Mouse (Mus musculus) gastrocnemius, postnatal 10 days (tissue): ENCODE data around the gene Mrgprg. TPM values are rescaled to one million over a fixed set of nuclear protein-coding genes. Genes with fewer than 3 reads are reported as not detected.

Source experiments
- DNase-seq: peaks from one replicate; pipeline ENCODE4 v3.0.0; 2021; ENCODE audit warnings: mixed read lengths
- total RNA-seq, 2 experiments: library from RNA; stranded (reverse); gene quantifications; 2 replicates each; pipeline ENCODE4 v1.2.3; 2021

Mrgprg gene
- total RNA-seq, 2 experiments from 2014 or later = not detected

GRCm38 (mm10) chr7:143755357-143756124, 11.3 kb downstream of the Mrgprg start:
- DNase-seq = no peak

DNA sequence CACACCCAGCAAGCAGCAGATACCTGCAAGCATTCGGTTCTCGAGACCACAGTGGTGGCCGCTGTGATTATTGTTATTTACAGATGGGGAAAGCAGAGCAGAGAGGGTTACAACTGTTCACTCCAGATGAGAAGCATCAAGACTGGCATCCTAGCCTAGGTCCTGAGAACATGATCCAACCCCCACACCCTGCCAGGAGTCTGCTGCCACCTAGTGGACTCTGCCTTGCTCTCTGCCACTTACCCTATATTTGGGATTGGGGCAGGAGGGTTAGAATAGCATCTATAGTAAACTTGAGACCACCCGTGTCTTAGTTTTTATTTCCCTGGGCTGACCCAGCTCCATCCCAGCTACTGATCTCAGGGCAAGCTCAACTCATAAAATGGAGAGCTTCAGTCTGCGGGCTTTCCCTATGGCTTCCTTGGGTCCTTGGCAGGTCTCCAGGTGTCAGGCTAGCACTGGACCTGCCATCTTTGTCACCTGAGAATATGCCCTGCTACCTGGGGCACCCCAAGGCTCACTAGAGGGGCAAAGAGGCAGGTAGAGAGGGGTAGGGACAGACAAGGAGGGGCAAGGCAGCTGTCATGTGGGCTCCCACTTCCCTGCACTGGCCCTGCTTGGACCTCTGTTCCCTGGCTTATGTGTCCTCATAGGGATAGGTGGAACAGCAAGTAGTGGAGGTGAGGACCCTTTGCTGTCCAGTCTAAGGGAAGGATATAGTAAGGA, 12.6 kb downstream of the Mrgprg start:
- DNase-seq = peak; percentile 72

DNA sequence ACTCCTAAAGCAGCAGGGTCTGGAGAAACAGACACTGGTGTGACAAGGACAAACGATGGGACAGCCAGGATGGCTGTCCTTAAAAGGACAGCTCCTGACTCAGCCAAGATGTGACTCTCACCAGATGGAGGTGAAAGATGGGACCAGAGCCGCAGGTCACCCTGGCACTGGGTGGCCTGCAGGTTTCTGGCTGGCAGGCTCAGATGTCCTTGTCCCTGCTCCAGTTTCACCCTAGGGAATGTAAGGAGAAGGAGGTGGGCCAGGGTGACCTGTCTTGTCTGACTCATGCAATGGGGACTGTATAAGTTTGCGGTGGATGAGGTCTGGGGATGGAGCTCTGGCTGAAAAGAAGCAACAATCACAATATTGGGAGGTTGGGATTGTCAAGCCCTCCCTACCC, 14.2 kb downstream of the Mrgprg start:
- no peak for DNase-seq

DNA sequence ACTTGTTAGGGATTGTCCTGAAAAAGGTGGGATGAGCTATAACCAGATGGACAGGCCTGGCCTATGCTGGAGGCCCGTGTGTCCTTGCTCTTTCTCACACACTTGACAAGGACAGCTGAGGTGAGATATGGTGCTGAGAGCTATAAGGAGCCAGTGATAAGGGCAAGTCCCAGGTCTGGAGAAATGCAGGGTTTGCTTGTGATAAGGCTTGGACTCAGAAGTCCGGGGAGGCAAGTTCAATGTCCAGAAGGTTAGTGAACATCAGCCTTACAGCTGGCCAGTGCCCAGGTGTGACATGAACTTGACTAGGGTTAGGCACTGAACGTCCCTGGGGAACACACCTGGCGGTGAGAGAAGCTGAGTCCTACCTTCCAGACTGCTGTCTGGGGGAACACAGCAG, 14.7 kb downstream of the Mrgprg start:
- DNase-seq = no peak

DNA sequence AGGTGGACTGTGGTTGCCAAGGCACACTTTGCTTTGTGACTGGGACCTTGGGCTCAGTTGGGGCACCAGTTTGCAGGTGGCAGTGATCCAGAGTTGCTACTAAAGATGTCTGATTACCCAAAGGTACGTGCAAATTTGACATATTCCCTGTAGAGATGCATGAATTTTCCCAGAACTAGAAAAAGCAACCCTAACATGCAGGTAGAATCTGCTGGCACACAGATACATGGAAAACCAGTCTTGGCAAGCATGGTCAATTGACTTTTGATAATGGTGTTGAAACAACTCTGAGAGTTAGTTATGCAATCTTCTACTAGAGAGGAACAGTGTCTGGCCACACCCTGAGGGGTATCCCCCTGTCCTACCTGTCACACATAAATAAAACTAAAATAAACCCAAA, 15.4 kb downstream of the Mrgprg start:
- no peak for DNase-seq

- DNase-seq = no peak
Observed at GRCm38 (mm10) chr7:143749045-143749444, 17.7 kb downstream of the Mrgprg start.

GRCm38 (mm10) chr7:143748041-143748868, 18.5 kb downstream of the Mrgprg start:
- peak; percentile 91 for DNase-seq

DNA sequence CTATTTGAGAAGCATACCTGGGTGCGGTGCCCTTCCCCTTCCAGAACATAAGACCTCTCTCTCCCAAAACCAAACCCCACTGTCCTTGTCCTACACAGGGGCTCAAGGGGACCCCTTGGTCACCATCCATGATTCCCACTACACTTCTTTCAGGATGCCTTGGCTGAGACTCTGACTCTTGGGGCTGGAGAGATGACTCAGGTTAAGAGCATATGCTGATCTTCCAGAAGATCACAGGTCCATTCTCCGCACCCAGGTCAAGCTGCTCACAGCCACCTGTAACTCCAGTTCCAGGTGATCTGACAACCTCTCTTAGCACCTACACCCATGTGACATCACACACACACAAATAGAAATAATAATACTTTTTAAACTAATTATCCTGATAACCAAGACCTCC, 26.1 kb downstream of the Mrgprg start:
- no peak for DNase-seq

- peak; percentile 89 for DNase-seq
Observed at GRCm38 (mm10) chr7:143739511-143740461, 27.0 kb downstream of the Mrgprg start.

- DNase-seq = no peak
Observed at GRCm38 (mm10) chr7:143738601-143739006, 28.2 kb downstream of the Mrgprg start.

GRCm38 (mm10) chr7:143738194-143738593, 28.6 kb downstream of the Mrgprg start:
- DNase-seq = no peak

GRCm38 (mm10) chr7:143733746-143734145, 33.0 kb downstream of the Mrgprg start:
- DNase-seq = no peak

DNA sequence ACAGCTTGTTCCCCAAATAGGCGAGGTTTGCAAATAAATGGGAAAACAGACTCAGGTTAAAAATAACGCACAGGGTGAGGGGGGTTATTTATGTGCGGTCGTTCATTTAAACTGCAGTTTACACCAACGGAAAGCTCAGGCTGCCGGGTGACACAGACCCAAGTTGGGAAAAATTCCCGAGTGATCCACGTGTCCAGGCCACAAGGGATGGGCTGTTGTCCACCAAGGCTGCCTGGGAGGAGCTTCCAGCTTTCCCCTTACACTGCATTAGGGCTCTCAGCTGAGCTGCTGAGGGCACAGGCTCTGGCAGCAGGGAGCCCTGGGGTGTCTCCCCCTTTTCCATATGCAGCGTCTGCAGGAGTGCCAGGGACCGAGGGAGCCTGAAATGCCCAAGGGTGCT, 36.9 kb downstream of the Mrgprg start:
- DNase-seq = peak; percentile 36

- DNase-seq = no peak
Observed at GRCm38 (mm10) chr7:143726396-143726795, 40.4 kb downstream of the Mrgprg start.

- DNase-seq = no peak
Observed at GRCm38 (mm10) chr7:143723841-143724240, 43.0 kb downstream of the Mrgprg start.

GRCm38 (mm10) chr7:143722646-143723045, 44.1 kb downstream of the Mrgprg start:
- no peak for DNase-seq

GRCm38 (mm10) chr7:143717811-143718210, 49.0 kb downstream of the Mrgprg start:
- DNase-seq = no peak
